Mouse (Mus musculus) hindbrain, postnatal 0 days (tissue): ENCODE results near the gene Lgr4. TPM values are rescaled to one million over a fixed set of nuclear protein-coding genes. Genes with fewer than 3 reads are reported as not detected.

Experiments used
- ATAC-seq: fragments of 200-750 bp; cut with Nextera tagmentation; 2 replicates; pipeline ENCODE4 v1.8.0; 2017; ENCODE audit warnings: mild to moderate bottlenecking, moderate TSS enrichment, moderate library complexity
- DNase-seq: peaks from one replicate; pipeline ENCODE4 v3.0.0-alpha.2; 2015; ENCODE audit warnings: low spot score
- H3K27ac ChIP-seq: fragments of 300-500 bp; sonication (generic); 2 replicates; pipeline ENCODE4 v1.5.1; 2014; ENCODE audit warnings: mild to moderate bottlenecking
- H3K27me3 ChIP-seq: fragments of 300-500 bp; sonication (generic); 2 replicates; pipeline ENCODE4 v1.6.1; 2014; ENCODE audit warnings: low read length, mixed read lengths; ENCODE audit not compliant: insufficient read depth
- H3K36me3 ChIP-seq: fragments of 300-500 bp; sonication (generic); 2 replicates; pipeline ENCODE4 v1.6.1; 2014; ENCODE audit warnings: low read length, mixed read lengths; ENCODE audit not compliant: insufficient read depth
- H3K4me1 ChIP-seq: fragments of 300-500 bp; sonication (generic); 2 replicates; pipeline ENCODE4 v1.6.1; 2014; ENCODE audit warnings: antibody characterized with exemption, low read length, mixed read lengths; ENCODE audit not compliant: insufficient read depth
- H3K4me2 ChIP-seq: fragments of 300-500 bp; sonication (generic); 2 replicates; pipeline ENCODE4 v1.6.1; 2014; ENCODE audit warnings: low read depth, mild to moderate bottlenecking, low read length, moderate library complexity, mixed read lengths
- H3K4me3 ChIP-seq: fragments of 300-500 bp; sonication (generic); 2 replicates; pipeline ENCODE4 v1.5.1; 2014; ENCODE audit warnings: low read length
- H3K9ac ChIP-seq: fragments of 300-500 bp; sonication (generic); replicated peaks from 2 replicates; pipeline ENCODE4 v1.6.1; 2014; ENCODE audit warnings: mild to moderate bottlenecking, low read length, moderate library complexity, mixed read lengths
- H3K9me3 ChIP-seq: fragments of 300-500 bp; sonication (generic); 2 replicates; pipeline ENCODE4 v1.6.1; 2016; ENCODE audit warnings: low read length, mixed read lengths
- CTCF ChIP-seq: IDR thresholded peaks from 2 replicates; pipeline ENCODE4 v1.5.1; 2016; ENCODE audit warnings: antibody characterized with exemption, control low read depth, low read depth
- WGBS: fragments of 180-500 bp; shearing (Covaris S2); extraction: QIAGEN DNeasy Blood & Tissue Kit; methylation state at CpG from one replicate; pipeline ENCODE4 v1.1.7; 2014; 5-methylcytosine and 5-hydroxymethylcytosine counted together
- polyA plus RNA-seq: library from polyadenylated mRNA; unstranded; fragments of >200 nt; fragmentation: Nextera tagmentation; extraction: Ambion mirVana; gene quantifications from 2 replicates; pipeline ENCODE4 v1.2.1, GENCODE M21; 2015
- total RNA-seq: library from RNA; depleted of rRNA; stranded (reverse); fragments of >200 nt; gene quantifications from 2 replicates; pipeline ENCODE4 v1.2.3, GENCODE M21; 2014; rRNA removed

Gene Lgr4
- total and polyA plus RNA-seq, 2 experiments from 2014 or later, result 9.0 to 27.9 TPM

GRCm38 (mm10) chr2:110063131-110063530 is 145.7 kb downstream of the Lgr4 start:
- ATAC-seq, result no peak
- H3K36me3 ChIP-seq, result no peaks in the 10 kb centered on the region
- H3K27ac ChIP-seq, result no peak overlapping the region
- no peak for TF ChIP-seq CTCF
- DNase-seq, result no peak
- no peaks in the 10 kb centered on the region for H3K4me1 ChIP-seq
- H3K9ac ChIP-seq, result no peak overlapping the region
- H3K9me3 ChIP-seq, result no peaks in the 10 kb centered on the region
- H3K4me3 ChIP-seq, result no peak overlapping the region
- H3K4me2 ChIP-seq, result no peak overlapping the region
- WGBS, result 87% methylated on average over 1 of the region's 1 CpGs
- no peaks in the 10 kb centered on the region for H3K27me3 ChIP-seq

Other genes with a start within 250 kb of the Lgr4 start
- gene Bdnf, start 242.9 kb upstream of the Lgr4 start, total RNA-seq, result 3.9 and 5.6 TPM in 2 replicates
- gene Bdnf, start 242.9 kb upstream of the Lgr4 start, polyA plus RNA-seq, result 6.8 and 7.6 TPM in 2 replicates
- gene Lin7c, start 26.8 kb upstream of the Lgr4 start, total RNA-seq, result 147 and 171 TPM in 2 replicates
- 153 and 158 TPM in 2 replicates for gene Lin7c, start 26.8 kb upstream of the Lgr4 start, polyA plus RNA-seq
- 15.8 and 18.6 TPM in 2 replicates for gene Ccdc34, start 100.2 kb downstream of the Lgr4 start, total RNA-seq
- gene Ccdc34, start 100.2 kb downstream of the Lgr4 start, polyA plus RNA-seq, result 30.2 and 32.3 TPM in 2 replicates